Mouse (Mus musculus): ENCODE results near the gene Katnal1. TPM values are rescaled to one million over a fixed set of nuclear protein-coding genes. Genes with fewer than 3 reads are reported as not detected.

Katnal1 gene
- polyA plus RNA-seq, 1 experiment from 2014 or later = 13.7 TPM

DNA sequence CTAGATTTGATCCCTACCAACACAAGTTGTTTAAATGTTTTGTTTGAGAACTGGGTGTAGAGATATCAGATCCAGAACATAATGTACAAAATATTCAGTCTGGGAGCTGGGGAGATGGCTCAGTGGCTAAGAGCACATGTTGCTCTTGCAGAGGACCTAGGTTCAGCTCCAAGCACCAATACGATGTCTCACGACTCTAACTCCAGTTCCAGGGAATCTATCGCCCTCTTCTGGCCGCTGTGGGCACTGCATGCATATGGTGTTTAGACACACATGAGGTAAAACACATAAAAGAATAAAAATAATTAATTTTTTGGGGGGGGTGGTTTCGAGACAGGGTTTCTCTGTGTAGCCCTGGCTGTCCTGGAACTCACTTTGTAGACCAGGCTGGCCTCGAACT, 23.3 kb upstream of the Katnal1 start:
- H3K4me2 ChIP-seq = no peak overlapping the region
- no peaks in the 10 kb centered on the region for H3K36me3 ChIP-seq
- H3K9ac ChIP-seq = no peak overlapping the region
- 61% methylated on average over 6 of the region's 6 CpGs for WGBS
- no peaks in the 10 kb centered on the region for H3K27me3 ChIP-seq
- no peak overlapping the region for H3K4me3 ChIP-seq (replicated peaks)
- H3K4me1 ChIP-seq = peaks cover 32% of the 10 kb centered on the region
- no peak overlapping the region for H3K27ac ChIP-seq
- no peaks in the 10 kb centered on the region for H3K9me3 ChIP-seq (replicated peaks)
- no peak for ATAC-seq (replicated peaks; ENCODE audit: low FRiP score)

DNA sequence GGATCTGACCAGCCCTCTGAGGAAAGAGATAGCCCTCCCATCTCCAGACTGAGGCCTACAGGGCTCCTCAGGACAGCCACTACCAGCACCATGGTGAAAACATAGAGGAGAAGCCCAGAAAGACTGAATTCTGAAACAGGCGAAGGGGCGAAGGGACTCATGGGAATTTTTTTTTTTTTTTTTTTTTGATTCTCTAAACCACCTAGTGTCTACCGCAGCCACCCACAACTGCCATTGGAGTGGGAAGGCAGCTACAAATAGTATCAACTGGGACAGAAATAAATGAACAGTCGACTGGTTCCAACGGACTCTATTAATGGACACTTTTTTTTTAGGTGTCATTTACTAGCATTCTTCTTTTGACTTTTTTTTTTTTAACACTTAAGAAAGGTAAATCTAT, 22.2 kb upstream of the Katnal1 start:
- ATAC-seq (replicated peaks; ENCODE audit: low FRiP score) = no peak

DNA sequence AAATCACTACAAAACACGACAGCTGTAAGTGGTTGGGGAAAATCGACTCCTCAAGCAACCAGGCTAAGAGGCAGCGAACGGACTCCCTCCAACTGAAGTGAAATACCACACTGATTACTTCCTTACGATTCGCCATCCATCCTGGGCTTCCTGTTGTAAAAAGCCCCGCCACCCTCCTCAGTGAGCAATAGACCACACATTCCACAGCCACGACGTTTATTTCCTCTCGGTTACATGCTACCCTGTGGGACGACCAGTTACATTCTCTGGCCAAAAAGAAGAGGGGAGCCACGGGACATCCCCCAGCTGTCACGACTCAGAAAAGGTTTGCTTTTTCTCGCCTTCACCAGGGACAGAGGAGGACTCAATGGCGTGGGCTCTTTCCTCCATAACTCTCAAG, 20.9 kb upstream of the Katnal1 start:
- Histone ChIP-seq H3K4me3 (replicated peaks) (no peak overlapping the region), H3K4me2 (0 out of 2 replicates have a peak overlapping the region, but pooled peaks have one; percentile 19), H3K27me3 (no peaks in the 10 kb centered on the region), H3K9ac (no peak overlapping the region), H3K4me1 (peaks cover 19% of the 10 kb centered on the region; the same call in 1 of the 2 replicates), H3K9me3 (replicated peaks) (no peaks in the 10 kb centered on the region), H3K27ac (peak overlapping the region; percentile 38; the same call in 1 of the 2 replicates), H3K36me3 (no peaks in the 10 kb centered on the region)
- ATAC-seq (replicated peaks; ENCODE audit: low FRiP score) = peak; percentile 37; the same call in 1 of the 2 replicates
- 16% methylated on average over 15 of the region's 15 CpGs for WGBS

More for the DNA sequence above, 22.2 kb upstream of the Katnal1 start:
- no peak overlapping the region for H3K4me3 ChIP-seq (replicated peaks)
- H3K4me2 ChIP-seq = no peak overlapping the region
- H3K27ac ChIP-seq = no peak overlapping the region
- 95% methylated on average over 5 of the region's 5 CpGs for WGBS
- H3K4me1 ChIP-seq = peaks cover 27% of the 10 kb centered on the region
- no peaks in the 10 kb centered on the region for H3K36me3 ChIP-seq
- no peaks in the 10 kb centered on the region for H3K9me3 ChIP-seq (replicated peaks)
- H3K27me3 ChIP-seq = no peaks in the 10 kb centered on the region
- H3K9ac ChIP-seq = no peak overlapping the region

DNA sequence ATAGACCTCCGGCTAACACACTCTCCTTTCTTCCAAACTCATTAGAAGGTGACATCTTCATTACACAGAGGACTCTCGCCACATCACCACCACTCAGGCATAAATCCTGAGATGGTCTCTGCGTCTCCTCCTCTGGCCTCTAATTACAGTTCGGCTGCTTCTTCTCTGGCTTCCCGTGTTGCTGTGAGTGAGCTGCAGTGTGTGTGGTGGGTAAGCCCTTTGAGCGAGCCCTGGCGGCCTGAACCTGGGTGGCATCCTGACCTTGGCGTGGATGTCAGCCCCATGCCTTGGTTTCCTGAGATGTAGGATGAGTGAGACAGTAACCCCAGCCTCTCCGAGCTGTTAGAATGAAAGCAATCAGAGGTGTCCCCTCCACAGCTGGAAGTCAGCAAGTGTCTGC, 19.5 kb upstream of the Katnal1 start:
- Histone ChIP-seq H3K4me3 (replicated peaks) (no peak overlapping the region), H3K27me3 (no peaks in the 10 kb centered on the region), H3K27ac (no peak overlapping the region), H3K9ac (no peak overlapping the region), H3K4me2 (no peak overlapping the region), H3K9me3 (replicated peaks) (no peaks in the 10 kb centered on the region), H3K4me1 (peaks cover 22% of the 10 kb centered on the region), H3K36me3 (no peaks in the 10 kb centered on the region)
- WGBS = 38% methylated on average over 9 of the region's 9 CpGs
- no peak for ATAC-seq (replicated peaks; ENCODE audit: low FRiP score)

DNA sequence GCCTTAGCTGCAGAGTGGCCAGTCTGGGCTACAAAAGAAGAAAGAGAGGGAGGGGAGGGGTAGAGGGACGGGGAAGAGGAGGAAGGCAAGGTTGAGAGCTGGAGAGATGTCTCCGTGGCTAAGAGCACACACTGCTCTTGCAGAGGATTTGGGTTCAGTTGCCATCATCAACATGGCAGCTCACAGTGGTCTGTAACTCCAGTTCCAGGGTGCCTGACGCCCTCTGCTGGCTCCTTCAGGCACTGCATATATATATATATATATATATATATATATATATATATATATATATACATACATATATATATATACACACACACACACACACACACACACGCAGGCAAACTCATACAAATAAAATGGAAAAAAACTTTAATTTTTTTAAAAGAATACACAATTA, 18.3 kb upstream of the Katnal1 start:
- WGBS = 89% methylated on average over 4 of the region's 4 CpGs
- H3K27ac ChIP-seq = no peak overlapping the region
- H3K4me2 ChIP-seq = no peak overlapping the region
- H3K9ac ChIP-seq = no peak overlapping the region
- no peaks in the 10 kb centered on the region for H3K9me3 ChIP-seq (replicated peaks)
- no peaks in the 10 kb centered on the region for H3K36me3 ChIP-seq
- no peak overlapping the region for H3K4me3 ChIP-seq (replicated peaks)
- no peaks in the 10 kb centered on the region for H3K27me3 ChIP-seq
- ATAC-seq (replicated peaks; ENCODE audit: low FRiP score) = no peak
- H3K4me1 ChIP-seq = peaks cover 25% of the 10 kb centered on the region

DNA sequence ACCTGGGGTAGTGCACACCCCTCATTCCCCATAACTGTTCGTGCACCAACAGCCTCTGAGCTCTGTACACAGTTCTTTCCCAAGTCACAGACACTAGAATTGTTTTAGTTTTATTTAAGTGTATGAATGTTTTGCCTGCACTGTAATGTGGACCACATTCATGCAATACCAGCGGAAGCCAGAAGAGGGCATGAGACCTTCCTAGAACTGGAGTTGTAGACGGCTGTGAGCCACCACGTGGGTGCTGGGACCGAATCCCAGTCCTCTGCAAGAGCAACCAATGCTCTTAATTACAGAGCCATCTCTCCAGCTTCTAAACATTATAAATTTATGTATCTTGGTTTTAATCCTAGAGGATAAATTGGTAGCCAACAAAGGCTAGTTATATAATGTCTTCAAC, 17.7 kb upstream of the Katnal1 start:
- Histone ChIP-seq H3K4me3 (replicated peaks) (no peak overlapping the region), H3K4me1 (peaks cover 25% of the 10 kb centered on the region), H3K36me3 (no peaks in the 10 kb centered on the region), H3K4me2 (no peak overlapping the region), H3K27me3 (no peaks in the 10 kb centered on the region), H3K9me3 (replicated peaks) (no peaks in the 10 kb centered on the region), H3K9ac (no peak overlapping the region), H3K27ac (no peak overlapping the region)
- 81% methylated on average over 5 of the region's 5 CpGs for WGBS
- no peak for ATAC-seq (replicated peaks; ENCODE audit: low FRiP score)

DNA sequence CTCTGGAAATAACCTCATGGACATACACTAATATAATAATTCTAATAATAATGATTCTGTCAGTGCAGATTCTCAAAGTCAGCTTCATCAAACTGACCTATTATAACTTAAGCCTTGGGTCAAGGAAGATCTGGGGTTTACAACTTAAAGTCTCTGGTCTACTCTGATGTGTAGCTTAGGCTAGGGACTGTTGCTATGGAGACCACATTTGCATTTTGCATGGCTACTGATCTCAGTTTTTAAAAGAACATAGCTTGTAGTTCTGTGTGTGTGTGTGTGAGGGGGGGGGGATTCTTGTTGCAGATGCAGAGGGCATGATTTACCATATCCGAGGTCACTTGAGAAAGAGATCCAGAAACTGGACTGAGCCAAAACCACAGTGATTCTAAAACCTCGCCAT, 16.6 kb upstream of the Katnal1 start:
- Histone ChIP-seq H3K4me2 (no peak overlapping the region), H3K9ac (no peak overlapping the region), H3K9me3 (replicated peaks) (no peaks in the 10 kb centered on the region), H3K36me3 (no peaks in the 10 kb centered on the region), H3K27me3 (no peaks in the 10 kb centered on the region), H3K4me1 (peaks cover 25% of the 10 kb centered on the region), H3K4me3 (replicated peaks) (no peak overlapping the region), H3K27ac (no peak overlapping the region)
- 79% methylated on average over 2 of the region's 2 CpGs for WGBS
- ATAC-seq (replicated peaks; ENCODE audit: low FRiP score) = no peak

DNA sequence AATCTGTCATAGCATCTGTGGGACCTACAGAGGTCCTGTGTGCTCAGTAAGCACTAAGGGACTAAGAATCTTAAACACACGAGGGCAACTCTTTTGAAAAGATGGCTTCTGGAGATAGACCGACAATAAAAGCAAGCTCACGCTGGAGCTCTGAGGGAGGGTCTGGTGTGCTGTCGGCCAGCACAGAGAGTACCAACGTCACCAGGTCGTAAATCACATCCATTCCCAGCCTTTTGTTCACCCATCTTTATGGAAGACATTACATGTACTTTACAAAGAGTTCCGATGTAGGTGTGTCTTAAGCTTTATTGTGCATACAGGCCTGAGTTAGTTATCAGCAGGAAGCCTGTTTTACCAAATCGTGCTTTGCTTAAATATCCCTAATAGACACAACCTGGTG, 14.9 kb upstream of the Katnal1 start:
- ATAC-seq (replicated peaks; ENCODE audit: low FRiP score) = no peak
- Histone ChIP-seq H3K27ac (no peak overlapping the region), H3K27me3 (no peaks in the 10 kb centered on the region), H3K4me3 (replicated peaks) (no peak overlapping the region), H3K4me1 (peaks cover 20% of the 10 kb centered on the region), H3K9ac (no peak overlapping the region), H3K4me2 (peak overlapping the region; percentile 5; the same call in 1 of the 2 replicates), H3K36me3 (no peaks in the 10 kb centered on the region), H3K9me3 (replicated peaks) (no peaks in the 10 kb centered on the region)
- WGBS = 15% methylated on average over 8 of the region's 8 CpGs

DNA sequence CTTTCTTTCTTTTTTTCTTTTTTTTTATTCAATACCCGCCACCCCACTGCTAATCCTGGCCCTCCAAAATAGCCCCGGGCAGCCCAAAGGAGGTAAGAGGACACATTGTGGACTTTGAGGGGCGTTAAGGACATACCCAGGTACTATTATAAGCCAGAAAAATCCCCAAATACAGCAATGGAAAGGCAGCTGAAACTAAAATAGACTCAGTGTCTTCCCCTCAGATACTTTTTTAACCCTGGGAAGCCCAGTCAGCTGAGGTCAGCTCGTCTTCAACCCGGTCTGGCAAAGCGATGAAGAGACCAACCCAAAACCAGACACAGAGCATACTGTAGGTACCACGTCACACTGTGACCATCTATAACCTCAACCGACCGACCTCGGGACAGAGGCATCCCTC, 14.3 kb upstream of the Katnal1 start:
- no peak overlapping the region for H3K9ac ChIP-seq
- no peak overlapping the region for H3K27ac ChIP-seq
- H3K4me2 ChIP-seq = peak overlapping the region; percentile 5; the same call in 1 of the 2 replicates
- no peaks in the 10 kb centered on the region for H3K36me3 ChIP-seq
- no peak overlapping the region for H3K4me3 ChIP-seq (replicated peaks)
- H3K4me1 ChIP-seq = peaks cover 20% of the 10 kb centered on the region
- H3K27me3 ChIP-seq = no peaks in the 10 kb centered on the region
- H3K9me3 ChIP-seq (replicated peaks) = no peaks in the 10 kb centered on the region
- WGBS = 76% methylated on average over 10 of the region's 10 CpGs
- ATAC-seq (replicated peaks; ENCODE audit: low FRiP score) = no peak

DNA sequence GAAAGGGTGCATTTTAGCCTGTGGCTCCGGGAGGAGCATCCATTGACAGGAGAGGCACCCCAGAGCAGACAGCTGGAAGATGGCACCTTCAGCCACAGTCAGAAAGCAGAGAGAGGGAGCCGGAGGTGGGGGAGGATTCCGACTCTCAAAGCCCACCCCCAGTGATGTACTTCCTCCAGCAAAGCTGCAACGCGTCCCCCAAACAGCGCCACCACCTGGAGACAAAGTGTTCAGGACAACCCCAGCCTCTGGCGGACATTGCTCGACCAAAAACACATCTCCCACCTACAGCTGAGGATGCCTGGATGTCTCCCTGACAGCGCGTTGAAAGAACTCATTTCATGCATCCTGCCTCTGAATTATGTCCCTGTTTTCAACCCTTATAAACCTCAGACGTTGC, 13.8 kb upstream of the Katnal1 start:
- no peak for ATAC-seq (replicated peaks; ENCODE audit: low FRiP score)
- Histone ChIP-seq H3K27ac (no peak overlapping the region), H3K27me3 (no peaks in the 10 kb centered on the region), H3K4me1 (peaks cover 20% of the 10 kb centered on the region), H3K9me3 (replicated peaks) (no peaks in the 10 kb centered on the region), H3K4me3 (replicated peaks) (no peak overlapping the region), H3K9ac (no peak overlapping the region), H3K36me3 (no peaks in the 10 kb centered on the region), H3K4me2 (no peak overlapping the region)
- WGBS = 70% methylated on average over 11 of the region's 11 CpGs

DNA sequence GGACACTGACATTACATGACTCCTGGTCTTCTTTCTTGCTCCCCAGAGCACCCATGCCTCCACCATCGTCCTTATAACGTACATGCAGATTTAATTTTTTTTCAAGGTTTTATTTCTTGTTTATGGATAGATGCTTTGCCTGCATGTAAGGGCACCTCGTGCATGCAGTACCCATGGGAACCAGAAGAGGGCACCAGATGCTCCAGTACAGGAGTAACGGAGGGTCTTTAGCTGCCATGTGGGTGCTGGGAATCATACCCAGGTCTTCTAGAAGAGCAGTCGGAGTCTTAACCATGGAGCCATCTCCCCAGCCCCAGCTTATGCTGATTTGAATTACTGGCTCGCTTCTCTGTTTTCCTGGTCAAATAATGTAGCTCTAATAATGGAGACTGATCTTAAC, 13.2 kb upstream of the Katnal1 start:
- Histone ChIP-seq H3K27me3 (no peaks in the 10 kb centered on the region), H3K9me3 (replicated peaks) (no peaks in the 10 kb centered on the region), H3K9ac (no peak overlapping the region), H3K4me1 (peaks cover 20% of the 10 kb centered on the region), H3K4me3 (replicated peaks) (no peak overlapping the region), H3K4me2 (no peak overlapping the region), H3K27ac (no peak overlapping the region), H3K36me3 (no peaks in the 10 kb centered on the region)
- 93% methylated on average over 6 of the region's 6 CpGs for WGBS
- no peak for ATAC-seq (replicated peaks; ENCODE audit: low FRiP score)

DNA sequence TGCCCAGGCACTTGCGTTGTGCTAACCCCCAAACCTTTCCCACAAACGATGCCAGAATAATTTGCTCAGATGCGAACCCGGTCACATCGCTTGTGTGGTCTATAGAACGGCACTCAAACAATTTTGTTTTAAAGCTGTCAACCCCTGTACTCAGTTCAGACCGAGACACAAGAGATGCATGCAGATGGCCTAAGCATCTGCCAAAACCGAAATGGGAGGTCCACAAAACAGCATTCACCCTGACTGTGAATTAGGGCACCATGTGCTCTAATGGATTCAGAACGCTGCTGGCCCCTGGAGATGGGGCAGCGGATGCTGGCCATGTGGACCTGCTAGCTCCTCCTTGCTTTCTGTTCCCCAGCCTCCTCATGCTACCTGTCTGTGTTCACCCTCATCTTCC, 12.7 kb upstream of the Katnal1 start:
- H3K27me3 ChIP-seq = no peaks in the 10 kb centered on the region
- no peaks in the 10 kb centered on the region for H3K36me3 ChIP-seq
- no peak for ATAC-seq (replicated peaks; ENCODE audit: low FRiP score)
- 85% methylated on average over 10 of the region's 10 CpGs for WGBS
- H3K9ac ChIP-seq = no peak overlapping the region
- H3K4me2 ChIP-seq = no peak overlapping the region
- H3K4me3 ChIP-seq (replicated peaks) = no peak overlapping the region
- peaks cover under 1% of the 10 kb centered on the region; the same call in 1 of the 2 replicates for H3K9me3 ChIP-seq (replicated peaks)
- peaks cover 20% of the 10 kb centered on the region for H3K4me1 ChIP-seq
- no peak overlapping the region for H3K27ac ChIP-seq

DNA sequence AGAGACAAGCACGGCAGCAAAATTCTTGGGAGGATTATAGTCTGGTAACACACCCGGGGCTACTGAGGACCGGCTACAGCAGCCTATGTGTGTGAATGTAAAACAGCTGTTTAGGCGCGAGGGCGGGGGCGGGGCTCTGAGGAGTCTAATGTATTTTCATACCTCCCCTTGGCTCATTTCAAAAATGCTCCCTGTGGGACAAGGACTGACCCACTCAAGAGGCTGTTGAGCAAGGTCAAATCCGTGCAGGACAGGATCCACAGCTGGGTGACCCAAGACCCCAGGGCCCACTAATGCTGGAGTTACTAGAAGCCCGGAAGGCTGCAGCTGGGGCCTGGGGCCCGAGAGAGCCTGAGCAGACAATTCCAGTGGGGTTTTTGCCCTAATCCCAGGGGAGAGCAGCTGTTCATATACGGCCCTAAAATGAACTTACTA, 10.8 kb upstream of the Katnal1 start:
- H3K9ac ChIP-seq = no peak overlapping the region
- H3K4me1 ChIP-seq = peaks cover 26% of the 10 kb centered on the region
- ATAC-seq (replicated peaks; ENCODE audit: low FRiP score) = no peak
- peaks cover 3% of the 10 kb centered on the region; the same call in 1 of the 2 replicates for H3K9me3 ChIP-seq (replicated peaks)
- no peaks in the 10 kb centered on the region for H3K27me3 ChIP-seq
- WGBS = 75% methylated on average over 11 of the region's 11 CpGs
- no peak overlapping the region for H3K4me2 ChIP-seq
- no peak overlapping the region for H3K4me3 ChIP-seq (replicated peaks)
- no peaks in the 10 kb centered on the region for H3K36me3 ChIP-seq
- H3K27ac ChIP-seq = no peak overlapping the region

Data from kidney, embryonic 15.5 days (tissue).